Mouse (Mus musculus): ENCODE measurements around the gene Pim3. TPM values are rescaled to one million over a fixed set of nuclear protein-coding genes. Genes with fewer than 3 reads are reported as not detected.

Gene Pim3
- total RNA-seq, 1 experiment = 159 TPM

GRCm38 (mm10) chr15:88815196-88815700 is 46.7 kb upstream of the Pim3 start:
- Histone ChIP-seq H3K4me3 (ENCODE audit: insufficient read depth in 1 of 2, low read depth in 1 of 2, low read length in 2 of 2, poor library complexity in 1 of 2, severe bottlenecking in 1 of 2) (no peak overlapping the region), H3K4me1 (ENCODE audit: control insufficient read depth in 2 of 2, insufficient read depth in 2 of 2, low read length in 2 of 2, poor library complexity in 1 of 2) (no peaks in the 10 kb centered on the region; a peak in 1 of 4 replicates), H3K9ac (ENCODE audit: insufficient read depth, low read depth, low read length, poor library complexity, severe bottlenecking) (no peak overlapping the region), H3K27ac (ENCODE audit: insufficient read depth, low read depth, low read length, poor library complexity, severe bottlenecking) (no peak overlapping the region), H3K9me3 (ENCODE audit: control insufficient read depth, insufficient read depth, low read depth, low read length) (no peaks in the 10 kb centered on the region), H3K36me3 (ENCODE audit: control insufficient read depth, insufficient read depth, low read length, poor library complexity, severe bottlenecking) (peaks cover 6% of the 10 kb centered on the region; the same call in 1 of the 2 replicates)
- no peak for DNase-seq (ENCODE audit: low read depth, low spot score)
- no peak for TF ChIP-seq MAFK (IDR thresholded peaks at IDR 0.05; ENCODE audit: insufficient read depth, low read depth, low read length)
- no peak for TF ChIP-seq HCFC1 (IDR thresholded peaks at IDR 0.05; ENCODE audit: borderline replicate concordance, insufficient read depth, low read length)
- TF ChIP-seq ZC3H11A (IDR thresholded peaks at IDR 0.05; ENCODE audit: borderline replicate concordance, low read depth, low read length) = no peak
- TF ChIP-seq CHD2 (IDR thresholded peaks at IDR 0.05; ENCODE audit: low read depth, low read length) = no peak
- no peak for TF ChIP-seq ZNF384 (IDR thresholded peaks at IDR 0.05; ENCODE audit: low read depth, low read length)
- in situ Hi-C loops (cut with MboI; ENCODE audit: low sequenced_read_pairs in 2 of 2, unreplicated experiment in 2 of 2) = no loop called here

DNA sequence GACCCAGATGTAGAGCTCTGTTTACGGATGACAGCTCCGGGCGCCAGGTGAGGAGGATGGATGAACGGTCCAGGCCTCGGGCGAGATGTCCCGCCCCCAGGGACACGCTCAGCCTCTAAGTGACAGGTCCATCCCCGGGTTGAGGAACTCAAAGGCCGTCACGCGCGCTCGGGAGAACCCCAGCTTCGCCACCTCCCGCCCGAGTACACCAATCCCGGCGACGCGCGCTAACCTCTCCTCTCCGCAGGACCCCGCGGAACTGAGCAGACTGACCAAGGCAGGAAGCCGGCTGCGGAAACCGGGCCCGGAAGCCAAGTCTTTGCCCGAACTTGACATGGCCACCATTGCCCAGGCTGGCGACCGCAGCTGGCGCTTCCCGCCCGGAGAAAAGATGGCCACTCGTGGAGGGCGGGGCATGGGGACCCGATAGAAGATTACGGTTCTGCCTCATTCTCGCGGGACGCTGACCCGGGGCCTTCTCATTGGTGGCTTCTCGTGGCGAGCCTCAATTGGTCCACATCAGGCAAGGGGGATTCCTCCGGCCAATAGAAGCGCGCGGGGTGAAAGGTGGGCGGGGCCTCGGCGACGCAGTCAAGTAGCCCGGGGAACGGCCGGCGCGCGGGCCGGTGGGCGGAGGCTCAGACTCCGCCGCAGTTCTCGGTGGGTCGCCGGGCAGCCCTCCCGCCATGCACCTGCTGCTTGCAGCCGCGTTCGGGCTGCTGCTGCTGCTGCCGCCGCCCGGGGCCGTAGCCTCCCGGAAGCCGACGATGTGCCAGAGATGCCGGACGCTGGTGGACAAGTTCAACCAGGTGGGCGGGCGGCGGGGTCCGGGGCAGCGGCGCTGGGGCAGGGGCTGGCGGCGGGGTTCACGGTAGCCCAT is 42.7 kb upstream of the Pim3 start, which contains the start of the genes Alg12 and Creld2:
Gene Alg12, minus strand, starts transcription at position 293 of the 880 bp plus-strand sequence.
Gene Creld2, plus strand, starts transcription at position 621 of the 880 bp plus-strand sequence.
- in situ Hi-C loops (cut with MboI; ENCODE audit: low sequenced_read_pairs in 2 of 2, unreplicated experiment in 2 of 2) = no loop called here
- no peak within 1 kb of the TSS for H3K27ac ChIP-seq (ENCODE audit: insufficient read depth, low read depth, low read length, poor library complexity, severe bottlenecking)
- TF ChIP-seq CHD2 (IDR thresholded peaks at IDR 0.05; ENCODE audit: low read depth, low read length) (peak; percentile 99), ZNF384 (IDR thresholded peaks at IDR 0.05; ENCODE audit: low read depth, low read length) (no peak), MAFK (IDR thresholded peaks at IDR 0.05; ENCODE audit: insufficient read depth, low read depth, low read length) (no peak), ZC3H11A (IDR thresholded peaks at IDR 0.05; ENCODE audit: borderline replicate concordance, low read depth, low read length) (no peak), HCFC1 (IDR thresholded peaks at IDR 0.05; ENCODE audit: borderline replicate concordance, insufficient read depth, low read length) (peak; percentile 94)
- H3K4me1 ChIP-seq (ENCODE audit: control insufficient read depth in 2 of 2, insufficient read depth in 2 of 2, low read length in 2 of 2, poor library complexity in 1 of 2) = no peaks in the 10 kb centered on the region; a peak in 1 of 4 replicates
- H3K36me3 ChIP-seq (ENCODE audit: control insufficient read depth, insufficient read depth, low read length, poor library complexity, severe bottlenecking) = peaks cover 28% of the 10 kb centered on the region
- H3K4me3 ChIP-seq (ENCODE audit: insufficient read depth in 1 of 2, low read depth in 1 of 2, low read length in 2 of 2, poor library complexity in 1 of 2, severe bottlenecking in 1 of 2) = peak within 1 kb of the TSS; percentile 87 to 93
- no peaks in the 10 kb centered on the region for H3K9me3 ChIP-seq (ENCODE audit: control insufficient read depth, insufficient read depth, low read depth, low read length)
- peak within 1 kb of the TSS; percentile 90 for H3K9ac ChIP-seq (ENCODE audit: insufficient read depth, low read depth, low read length, poor library complexity, severe bottlenecking)
- DNase-seq (ENCODE audit: low read depth, low spot score) = peak; percentile 99

DNA sequence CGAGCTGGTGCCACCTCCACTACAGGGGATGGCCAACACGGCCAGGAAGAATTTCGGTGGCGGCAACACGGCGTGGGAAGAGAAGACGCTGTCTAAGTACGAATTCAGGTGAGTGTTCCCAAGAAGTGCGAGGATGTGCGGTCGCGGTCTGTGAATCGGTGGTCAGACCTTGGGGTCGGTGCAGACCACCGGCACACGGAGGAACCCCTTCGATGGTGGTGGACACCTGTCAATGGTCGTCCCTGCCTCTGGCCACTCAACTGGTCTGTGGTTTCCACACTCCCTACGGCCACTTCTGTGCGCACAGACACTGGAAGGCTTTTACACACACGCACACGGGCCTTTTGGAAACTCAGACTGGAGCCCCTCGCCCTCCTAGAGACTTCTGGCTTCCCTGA is 42.1 kb upstream of the Pim3 start:
- TF ChIP-seq MAFK (IDR thresholded peaks at IDR 0.05; ENCODE audit: insufficient read depth, low read depth, low read length) (no peak), CHD2 (IDR thresholded peaks at IDR 0.05; ENCODE audit: low read depth, low read length) (no peak), HCFC1 (IDR thresholded peaks at IDR 0.05; ENCODE audit: borderline replicate concordance, insufficient read depth, low read length) (no peak), ZC3H11A (IDR thresholded peaks at IDR 0.05; ENCODE audit: borderline replicate concordance, low read depth, low read length) (no peak), ZNF384 (IDR thresholded peaks at IDR 0.05; ENCODE audit: low read depth, low read length) (no peak)
- peak overlapping the region; percentile 83 to 93 for H3K4me3 ChIP-seq (ENCODE audit: insufficient read depth in 1 of 2, low read depth in 1 of 2, low read length in 2 of 2, poor library complexity in 1 of 2, severe bottlenecking in 1 of 2)
- H3K9ac ChIP-seq (ENCODE audit: insufficient read depth, low read depth, low read length, poor library complexity, severe bottlenecking) = peak overlapping the region; percentile 90
- DNase-seq (ENCODE audit: low read depth, low spot score) = no peak
- in situ Hi-C loops (cut with MboI; ENCODE audit: low sequenced_read_pairs in 2 of 2, unreplicated experiment in 2 of 2) = loop anchor here in 1 of 2 experiments (10.0 kb wide), 1 partner anchor 105 kb away; no protein-coding TSS in a partner anchor
- H3K36me3 ChIP-seq (ENCODE audit: control insufficient read depth, insufficient read depth, low read length, poor library complexity, severe bottlenecking) = peaks cover 35% of the 10 kb centered on the region
- no peaks in the 10 kb centered on the region for H3K4me1 ChIP-seq (ENCODE audit: control insufficient read depth in 2 of 2, insufficient read depth in 2 of 2, low read length in 2 of 2, poor library complexity in 1 of 2)
- H3K27ac ChIP-seq (ENCODE audit: insufficient read depth, low read depth, low read length, poor library complexity, severe bottlenecking) = no peak overlapping the region
- H3K9me3 ChIP-seq (ENCODE audit: control insufficient read depth, insufficient read depth, low read depth, low read length) = no peaks in the 10 kb centered on the region

DNA sequence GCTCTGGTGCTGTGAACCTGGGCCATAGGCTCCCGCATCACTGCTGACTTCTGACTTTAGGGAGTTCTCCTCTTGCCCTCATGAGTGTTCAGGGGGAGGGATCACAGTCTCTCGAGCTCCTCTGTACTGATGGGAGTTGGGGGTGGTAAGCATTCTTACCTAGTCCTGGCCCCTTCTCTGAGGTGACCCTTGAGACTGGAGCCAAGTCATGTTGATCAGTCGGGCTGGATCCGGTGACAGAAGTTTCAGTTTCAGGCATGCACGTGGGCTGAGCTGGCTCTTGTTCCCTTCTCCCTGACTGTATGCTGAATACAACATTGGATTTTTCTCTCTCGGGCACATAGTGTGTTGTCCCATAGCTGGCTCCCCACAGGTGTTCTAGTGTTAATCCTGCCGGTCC is 40.6 kb upstream of the Pim3 start:
- no peak overlapping the region for H3K4me3 ChIP-seq (ENCODE audit: insufficient read depth in 1 of 2, low read depth in 1 of 2, low read length in 2 of 2, poor library complexity in 1 of 2, severe bottlenecking in 1 of 2)
- no peaks in the 10 kb centered on the region for H3K9me3 ChIP-seq (ENCODE audit: control insufficient read depth, insufficient read depth, low read depth, low read length)
- no peak overlapping the region for H3K27ac ChIP-seq (ENCODE audit: insufficient read depth, low read depth, low read length, poor library complexity, severe bottlenecking)
- H3K9ac ChIP-seq (ENCODE audit: insufficient read depth, low read depth, low read length, poor library complexity, severe bottlenecking) = no peak overlapping the region
- H3K36me3 ChIP-seq (ENCODE audit: control insufficient read depth, insufficient read depth, low read length, poor library complexity, severe bottlenecking) = peaks cover 36% of the 10 kb centered on the region
- H3K4me1 ChIP-seq (ENCODE audit: control insufficient read depth in 2 of 2, insufficient read depth in 2 of 2, low read length in 2 of 2, poor library complexity in 1 of 2) = no peaks in the 10 kb centered on the region
- no peak for DNase-seq (ENCODE audit: low read depth, low spot score)
- TF ChIP-seq ZC3H11A (IDR thresholded peaks at IDR 0.05; ENCODE audit: borderline replicate concordance, low read depth, low read length) (no peak), MAFK (IDR thresholded peaks at IDR 0.05; ENCODE audit: insufficient read depth, low read depth, low read length) (no peak), HCFC1 (IDR thresholded peaks at IDR 0.05; ENCODE audit: borderline replicate concordance, insufficient read depth, low read length) (no peak), ZNF384 (IDR thresholded peaks at IDR 0.05; ENCODE audit: low read depth, low read length) (no peak), CHD2 (IDR thresholded peaks at IDR 0.05; ENCODE audit: low read depth, low read length) (no peak)
- in situ Hi-C loops (cut with MboI; ENCODE audit: low sequenced_read_pairs in 2 of 2, unreplicated experiment in 2 of 2) = loop anchor here in 1 of 2 experiments (10.0 kb wide), 1 partner anchor 103 kb away; no protein-coding TSS in a partner anchor

Measured in ES-E14 (cell line).